Mouse (Mus musculus): ENCODE data around the gene Plin3. TPM values are rescaled to one million over a fixed set of nuclear protein-coding genes. Genes with fewer than 3 reads are reported as not detected.
A peak's percentile ranks its signal among the peaks of the same experiment; 100 is the strongest.

Plin3 gene
- polyA plus RNA-seq (2015; fragmentation: Nextera tagmentation; extraction: Ambion mirVana), result 24.9 and 27.1 TPM in 2 replicates

DNA sequence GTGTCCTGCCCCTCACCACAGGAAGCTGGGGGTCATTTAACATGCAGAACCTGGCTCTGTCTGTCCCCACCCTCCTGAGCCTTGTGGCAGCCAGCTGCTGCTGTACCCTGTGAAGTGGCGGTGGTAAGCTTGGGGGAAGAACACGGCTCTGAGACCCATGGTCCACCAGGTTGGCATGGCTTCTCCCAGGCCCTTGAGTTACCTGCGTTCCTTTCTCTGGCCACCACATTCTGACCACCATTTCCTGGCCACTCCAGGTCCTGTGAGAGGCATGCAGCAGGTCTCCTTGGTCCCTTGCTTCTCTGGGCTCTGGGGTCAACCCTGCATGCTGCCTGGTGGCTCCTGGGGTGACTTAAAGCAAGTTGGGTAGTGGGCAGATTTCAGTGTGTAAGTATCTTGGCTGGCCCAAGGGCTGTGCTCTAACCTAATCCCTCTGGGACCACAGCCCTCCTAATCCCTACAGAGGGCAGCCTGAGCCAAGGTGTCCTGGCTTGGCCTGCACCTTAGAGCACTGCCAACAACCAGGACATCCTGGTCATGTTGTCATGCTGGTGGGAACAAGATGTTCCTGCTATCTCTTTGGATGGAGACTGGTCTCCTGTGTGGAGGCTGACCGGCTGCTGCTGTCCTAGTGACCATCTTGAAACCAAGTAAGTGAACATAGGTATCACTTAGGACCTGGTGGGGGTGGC, at the start of gene Plin3:
TSS of gene Plin3 (minus strand) at position 343 of the 692 bp plus-strand sequence.
- DNase-seq (no peak), ATAC-seq (ENCODE audit: low read depth) (no peak)
- H3K9me3 ChIP-seq (replicated peaks), result no peaks in the 10 kb centered on the region
- H3K27me3 ChIP-seq, result no peaks in the 10 kb centered on the region
- no peaks in the 10 kb centered on the region for H3K36me3 ChIP-seq
- peak within 1 kb of the TSS; percentile 65; the same call in 1 of the 2 replicates for H3K4me3 ChIP-seq (replicated peaks)
- H3K27ac ChIP-seq, result peak within 1 kb of the TSS; percentile 93
- H3K4me2 ChIP-seq, result peak within 1 kb of the TSS; percentile 84
- H3K4me1 ChIP-seq (replicated peaks), result peaks cover 52% of the 10 kb centered on the region
- H3K9ac ChIP-seq, result peak within 1 kb of the TSS; percentile 74; the same call in 1 of the 2 replicates
- WGBS (ENCODE audit: insufficient replicate concordance), result 82% methylated on average over 4 of the region's 4 CpGs

DNA sequence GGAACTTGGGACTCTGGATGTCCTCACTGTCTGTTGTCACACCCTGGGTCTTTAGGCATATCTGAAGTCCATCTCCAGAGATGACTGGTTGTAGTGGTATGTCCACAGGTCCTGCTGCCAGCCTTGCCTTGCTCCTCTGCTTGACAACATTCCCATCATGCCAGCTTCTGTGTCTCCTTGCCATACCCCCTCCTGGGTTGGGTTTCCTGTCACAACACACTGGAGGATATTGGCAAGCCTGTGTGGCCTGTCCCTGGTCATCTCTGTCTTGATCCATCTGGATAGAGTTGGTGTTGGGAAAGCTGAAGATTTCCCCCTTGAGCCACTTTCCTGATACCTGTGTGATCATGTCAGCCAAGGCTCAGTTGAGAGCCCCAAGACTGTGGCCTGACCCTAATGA, 48.0 kb upstream of the Plin3 start:
- ATAC-seq (ENCODE audit: low read depth) (no peak), DNase-seq (no peak)
- Histone ChIP-seq H3K36me3 (no peaks in the 10 kb centered on the region), H3K27me3 (no peaks in the 10 kb centered on the region), H3K4me2 (no peak overlapping the region), H3K4me3 (replicated peaks) (no peak overlapping the region), H3K9me3 (replicated peaks) (no peaks in the 10 kb centered on the region), H3K9ac (no peak overlapping the region), H3K4me1 (replicated peaks) (peaks cover 68% of the 10 kb centered on the region), H3K27ac (no peak overlapping the region)

DNA sequence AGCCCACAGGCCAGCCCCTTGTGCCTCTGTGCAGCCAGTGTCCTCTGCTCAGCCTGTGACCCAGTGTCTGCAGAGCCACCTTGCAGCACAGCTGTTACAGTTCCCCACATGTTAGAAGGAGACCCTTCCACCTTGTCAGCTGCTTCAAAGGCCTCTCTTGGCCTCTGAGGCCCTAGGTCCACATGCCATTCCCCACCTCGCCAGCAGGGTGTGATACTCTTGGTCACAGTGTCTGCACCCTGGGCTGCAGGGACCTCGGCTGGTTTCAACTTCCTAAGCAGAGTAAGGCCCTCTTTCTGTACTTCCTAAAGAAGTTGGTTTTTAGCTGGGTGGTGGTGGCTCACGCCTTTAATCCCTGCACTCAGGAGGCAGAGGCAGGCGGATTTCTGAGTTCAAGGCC, 46.2 kb upstream of the Plin3 start:
- H3K36me3 ChIP-seq, result no peaks in the 10 kb centered on the region
- H3K4me3 ChIP-seq (replicated peaks), result no peak overlapping the region
- H3K4me1 ChIP-seq (replicated peaks), result peaks cover 57% of the 10 kb centered on the region
- no peak overlapping the region for H3K4me2 ChIP-seq
- H3K27me3 ChIP-seq, result no peaks in the 10 kb centered on the region
- H3K9me3 ChIP-seq (replicated peaks), result no peaks in the 10 kb centered on the region
- ATAC-seq (ENCODE audit: low read depth), result 0 out of 2 replicates have a peak, but pooled peaks have one; percentile 41
- H3K9ac ChIP-seq, result no peak overlapping the region
- 33% methylated on average over 4 of the region's 4 CpGs for WGBS (ENCODE audit: insufficient replicate concordance)
- peak; percentile 35 for DNase-seq
- no peak overlapping the region for H3K27ac ChIP-seq

DNA sequence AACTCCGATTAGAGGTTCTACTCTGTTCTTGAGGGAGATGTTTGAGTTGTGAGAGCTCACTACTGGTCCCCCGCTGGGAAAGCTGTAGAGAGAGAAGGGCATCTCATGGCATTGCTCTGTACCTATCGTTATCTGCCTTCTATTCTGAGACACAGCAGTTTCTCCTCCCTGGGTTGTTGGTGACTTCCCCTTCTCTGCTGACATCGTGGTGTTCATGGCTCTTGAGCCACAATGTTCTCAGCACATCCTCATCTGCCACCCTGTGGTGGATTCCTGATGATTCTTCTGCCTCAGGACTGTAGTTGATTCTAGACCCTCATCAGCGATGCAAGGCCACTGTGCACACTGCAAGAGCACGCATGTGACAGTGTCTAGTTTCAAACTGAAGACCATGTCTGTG, 45.1 kb upstream of the Plin3 start:
- no peaks in the 10 kb centered on the region for H3K27me3 ChIP-seq
- 55% methylated on average over 6 of the region's 6 CpGs for WGBS (ENCODE audit: insufficient replicate concordance)
- no peak overlapping the region for H3K27ac ChIP-seq
- ATAC-seq (ENCODE audit: low read depth) (no peak), DNase-seq (no peak)
- no peak overlapping the region for H3K4me3 ChIP-seq (replicated peaks)
- no peaks in the 10 kb centered on the region for H3K36me3 ChIP-seq
- H3K9ac ChIP-seq, result no peak overlapping the region
- H3K4me2 ChIP-seq, result no peak overlapping the region
- no peaks in the 10 kb centered on the region for H3K9me3 ChIP-seq (replicated peaks)
- H3K4me1 ChIP-seq (replicated peaks), result peaks cover 49% of the 10 kb centered on the region

DNA sequence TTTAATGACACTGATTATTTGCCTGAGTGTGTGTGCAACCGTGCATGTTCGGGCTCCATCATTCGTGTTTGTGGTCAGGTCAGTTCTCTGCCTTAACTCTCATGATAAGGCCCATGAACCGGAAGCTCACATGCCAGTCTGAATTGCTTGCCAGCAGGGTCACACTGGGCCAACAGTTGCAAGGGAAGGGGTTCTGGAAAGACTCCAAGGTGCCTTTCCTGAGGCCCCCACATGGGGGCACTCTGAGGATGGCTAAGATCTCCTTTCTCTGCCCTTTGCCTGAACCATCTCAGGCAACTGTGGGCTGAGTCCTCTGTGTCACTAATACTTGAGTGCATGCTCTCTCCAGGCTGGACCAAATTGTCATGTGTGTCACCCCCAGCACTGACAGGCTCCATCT, 44.5 kb upstream of the Plin3 start:
- WGBS (ENCODE audit: insufficient replicate concordance), result 27% methylated on average over 4 of the region's 4 CpGs
- 0 out of 2 replicates have a peak, but pooled peaks have one; percentile 16 for ATAC-seq (ENCODE audit: low read depth)
- H3K9ac ChIP-seq, result no peak overlapping the region

DNA sequence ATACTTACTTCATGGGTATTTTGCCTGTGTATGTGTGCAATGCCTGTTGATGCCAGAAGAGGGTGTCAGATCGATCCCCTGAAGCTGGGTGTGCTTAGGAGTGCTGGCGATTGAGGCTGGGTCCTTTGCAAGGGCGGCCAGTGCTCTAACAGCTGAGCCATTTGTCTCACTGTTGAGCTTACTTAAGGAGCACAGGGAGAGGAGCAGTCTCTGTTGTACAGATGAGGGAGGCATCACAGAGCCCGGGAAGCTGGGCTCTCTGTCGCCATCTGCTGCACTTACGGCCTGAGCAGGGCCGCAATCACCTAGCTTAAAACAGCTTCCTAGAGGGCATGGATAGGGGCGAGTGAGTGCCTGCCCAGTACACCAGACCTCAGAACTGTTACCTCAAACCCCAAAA, 40.3 kb upstream of the Plin3 start:
- DNase-seq (no peak), ATAC-seq (ENCODE audit: low read depth) (no peak)
- Histone ChIP-seq H3K4me1 (replicated peaks) (peaks cover 48% of the 10 kb centered on the region), H3K4me2 (no peak overlapping the region), H3K9ac (no peak overlapping the region), H3K4me3 (replicated peaks) (no peak overlapping the region), H3K36me3 (no peaks in the 10 kb centered on the region), H3K27ac (no peak overlapping the region), H3K27me3 (no peaks in the 10 kb centered on the region), H3K9me3 (replicated peaks) (no peaks in the 10 kb centered on the region)
- 56% methylated on average over 8 of the region's 8 CpGs for WGBS (ENCODE audit: insufficient replicate concordance)

More for the DNA sequence above, 44.5 kb upstream of the Plin3 start:
- no peaks in the 10 kb centered on the region for H3K27me3 ChIP-seq
- no peak overlapping the region for H3K4me3 ChIP-seq (replicated peaks)
- no peak overlapping the region for H3K27ac ChIP-seq
- H3K36me3 ChIP-seq, result no peaks in the 10 kb centered on the region
- peak; percentile 47 for DNase-seq
- H3K9me3 ChIP-seq (replicated peaks), result no peaks in the 10 kb centered on the region
- H3K4me2 ChIP-seq, result no peak overlapping the region
- H3K4me1 ChIP-seq (replicated peaks), result peaks cover 44% of the 10 kb centered on the region

DNA sequence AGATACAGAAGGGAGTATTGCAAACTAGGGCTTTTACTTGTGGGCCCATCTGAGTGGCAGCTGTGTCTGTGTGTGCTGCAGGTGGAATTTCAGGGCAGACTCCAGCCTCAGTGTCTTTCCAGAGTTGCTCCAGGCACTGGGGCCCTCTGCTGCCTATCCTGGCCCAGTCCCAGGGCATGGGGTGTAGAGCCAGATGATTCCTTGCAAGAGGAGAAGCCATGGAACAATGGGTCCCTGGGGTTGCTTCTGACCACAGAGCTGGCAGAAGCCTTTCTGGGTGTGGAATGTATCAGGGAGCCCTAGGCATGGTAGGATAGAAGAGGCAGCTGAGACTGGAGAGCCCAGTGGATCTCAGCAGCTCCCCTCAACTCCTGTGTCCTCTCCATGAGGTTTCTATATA, 38.6 kb upstream of the Plin3 start:
- H3K4me1 ChIP-seq (replicated peaks), result peaks cover 56% of the 10 kb centered on the region
- H3K27me3 ChIP-seq, result no peaks in the 10 kb centered on the region
- no peaks in the 10 kb centered on the region for H3K9me3 ChIP-seq (replicated peaks)
- H3K4me3 ChIP-seq (replicated peaks), result no peak overlapping the region
- ATAC-seq (ENCODE audit: low read depth) (no peak), DNase-seq (no peak)
- no peak overlapping the region for H3K4me2 ChIP-seq
- H3K9ac ChIP-seq, result no peak overlapping the region
- H3K36me3 ChIP-seq, result no peaks in the 10 kb centered on the region
- H3K27ac ChIP-seq, result no peak overlapping the region

DNA sequence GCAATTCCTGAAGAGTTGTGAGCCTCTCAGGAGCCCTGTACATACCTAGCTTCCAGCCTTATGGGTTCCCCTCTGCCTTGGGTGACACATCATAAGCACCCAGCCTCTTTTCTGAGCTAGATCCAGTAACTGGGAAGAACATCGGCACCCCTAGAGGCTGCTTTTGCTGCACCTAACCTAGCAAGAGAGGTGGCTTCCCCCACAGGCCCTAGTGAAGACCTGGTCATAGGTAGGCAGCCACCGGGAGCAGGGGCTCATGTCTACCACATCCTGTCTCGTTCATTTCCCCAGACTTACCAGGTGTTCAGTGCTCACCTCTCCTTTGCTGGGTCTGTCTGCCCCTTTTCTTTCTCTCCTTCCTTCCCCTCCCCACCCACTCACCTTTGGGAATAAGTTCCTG, 37.7 kb upstream of the Plin3 start:
- no peak for DNase-seq
- Histone ChIP-seq H3K36me3 (no peaks in the 10 kb centered on the region), H3K4me3 (replicated peaks) (no peak overlapping the region), H3K9me3 (replicated peaks) (no peaks in the 10 kb centered on the region), H3K9ac (no peak overlapping the region), H3K4me2 (no peak overlapping the region), H3K4me1 (replicated peaks) (peaks cover 52% of the 10 kb centered on the region), H3K27ac (no peak overlapping the region), H3K27me3 (no peaks in the 10 kb centered on the region)
- no peak for ATAC-seq (ENCODE audit: low read depth)
- 72% methylated on average over 3 of the region's 3 CpGs for WGBS (ENCODE audit: insufficient replicate concordance)

DNA sequence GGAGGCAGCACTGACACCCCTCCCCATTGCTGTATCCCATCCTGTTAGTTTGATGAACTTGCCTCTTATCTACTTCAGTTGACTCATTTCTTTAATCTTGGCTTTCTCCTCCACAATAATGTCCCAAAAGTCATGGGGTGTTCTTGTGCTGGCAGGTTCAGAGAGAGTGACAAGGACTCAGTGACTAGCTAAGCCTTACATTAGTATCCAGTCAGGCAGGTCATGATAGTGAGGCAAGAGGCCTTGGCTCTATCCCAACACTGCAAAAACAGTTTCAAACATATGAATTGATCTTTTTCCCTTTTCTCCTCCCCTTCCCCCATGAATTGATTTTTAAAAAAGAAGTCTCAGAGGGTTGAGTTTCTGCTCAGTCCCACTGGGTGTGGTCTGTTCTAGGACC, 36.6 kb upstream of the Plin3 start:
- DNase-seq (no peak), ATAC-seq (ENCODE audit: low read depth) (no peak)
- peaks cover 60% of the 10 kb centered on the region for H3K4me1 ChIP-seq (replicated peaks)
- no peak overlapping the region for H3K4me2 ChIP-seq
- H3K9me3 ChIP-seq (replicated peaks), result no peaks in the 10 kb centered on the region
- no peak overlapping the region for H3K4me3 ChIP-seq (replicated peaks)
- no peak overlapping the region for H3K27ac ChIP-seq
- H3K36me3 ChIP-seq, result peaks cover 3% of the 10 kb centered on the region; the same call in 1 of the 2 replicates
- no peaks in the 10 kb centered on the region for H3K27me3 ChIP-seq
- H3K9ac ChIP-seq, result no peak overlapping the region

DNA sequence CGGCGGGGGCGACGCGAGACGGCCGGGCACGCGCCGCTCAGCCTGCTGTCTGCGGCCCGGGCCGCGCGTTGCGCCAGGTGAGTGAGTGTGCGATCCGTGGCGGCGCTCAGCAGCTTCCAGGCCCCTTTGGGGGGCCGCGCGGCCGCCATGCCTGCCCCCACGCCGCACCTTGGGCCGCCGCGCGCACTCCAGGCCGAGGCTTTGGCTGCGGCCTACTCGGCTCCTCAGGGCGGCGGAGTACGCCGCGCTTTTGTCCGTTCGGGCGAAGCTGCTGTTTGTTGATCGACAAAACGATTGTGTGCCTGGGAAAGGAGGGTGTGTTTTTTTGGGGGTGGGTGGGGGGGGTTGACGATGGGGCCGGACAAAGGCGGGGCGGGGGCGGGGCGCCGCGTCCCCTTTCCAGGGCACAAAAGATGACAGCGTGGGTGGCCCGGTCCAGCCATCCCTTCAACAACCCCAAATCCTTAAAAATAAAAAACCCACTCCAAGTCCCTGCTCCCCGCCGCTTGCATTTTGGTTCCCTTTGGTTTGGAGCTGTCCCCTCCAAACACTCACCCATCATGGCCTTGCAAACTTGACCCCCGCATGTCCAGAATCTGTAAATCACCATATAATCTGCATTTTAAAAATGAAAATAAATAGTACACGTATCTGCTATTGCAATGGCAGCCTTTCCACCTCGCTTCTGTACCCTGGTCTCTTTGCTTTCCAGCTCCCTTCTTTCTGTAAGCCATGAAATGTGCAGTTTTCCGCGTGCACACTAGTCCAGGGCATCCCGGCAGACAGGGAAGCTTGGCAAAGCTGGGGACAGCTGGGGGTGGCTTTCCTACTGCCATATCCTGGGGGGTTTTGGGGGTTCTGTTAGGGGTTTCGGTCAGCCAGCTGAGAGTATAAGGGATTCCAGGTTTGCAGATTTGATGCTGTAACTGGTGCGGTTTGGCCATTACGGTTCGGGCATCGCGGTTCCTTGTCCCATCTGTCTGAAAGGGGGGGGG, 33.8 kb upstream of the Plin3 start:
- H3K36me3 ChIP-seq, result peaks cover 28% of the 10 kb centered on the region
- H3K27me3 ChIP-seq, result no peaks in the 10 kb centered on the region
- 4% methylated on average over 67 of the region's 67 CpGs for WGBS (ENCODE audit: insufficient replicate concordance)
- H3K4me2 ChIP-seq, result peak overlapping the region; percentile 99
- H3K9ac ChIP-seq, result peak overlapping the region; percentile 93
- peak overlapping the region; percentile 81 for H3K4me3 ChIP-seq (replicated peaks)
- H3K27ac ChIP-seq, result peak overlapping the region; percentile 95
- ATAC-seq (ENCODE audit: low read depth), result peak; percentile 43
- H3K9me3 ChIP-seq (replicated peaks), result no peaks in the 10 kb centered on the region
- DNase-seq, result no peak
- H3K4me1 ChIP-seq (replicated peaks), result peaks cover 52% of the 10 kb centered on the region

DNA sequence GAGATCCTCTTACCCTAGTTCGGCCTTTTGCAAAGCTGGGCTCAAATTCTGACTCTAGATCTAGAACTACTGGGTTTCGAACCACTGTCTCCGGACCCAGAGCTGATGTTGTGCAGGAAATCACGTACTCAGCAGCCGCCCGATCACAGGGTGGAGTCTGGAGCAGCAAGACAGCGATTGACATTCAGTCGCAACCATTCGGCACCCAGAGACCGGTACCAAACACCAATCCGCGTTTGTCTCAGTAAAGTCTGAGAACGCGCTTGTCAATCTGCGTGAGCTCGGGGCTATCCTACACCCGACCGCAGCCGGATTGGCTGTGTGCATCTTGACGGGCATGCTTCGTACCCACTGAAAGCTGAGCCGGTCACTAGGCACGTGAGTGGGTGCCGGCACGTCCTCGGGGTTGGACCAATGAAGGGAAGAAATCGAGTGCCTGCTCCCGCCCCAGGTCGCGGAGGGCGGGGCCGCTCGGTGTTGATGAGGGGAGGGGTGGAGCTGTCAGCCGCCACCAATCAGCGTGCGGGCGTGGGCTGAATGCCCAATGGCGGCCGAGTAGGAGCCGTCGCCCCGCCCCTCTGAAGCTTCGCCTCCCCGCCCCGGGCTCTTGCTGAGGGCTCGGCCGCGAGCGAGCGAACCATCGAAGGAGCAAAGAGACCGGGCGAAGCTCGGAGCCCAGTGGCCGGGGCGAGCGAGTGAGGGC, 32.9 kb upstream of the Plin3 start, which contains the start of gene Kdm4b:
TSS of gene Kdm4b (plus strand) at position 613 of the 703 bp plus-strand sequence.
- ATAC-seq (ENCODE audit: low read depth), result peak; percentile 97
- DNase-seq, result peak; percentile 99
- H3K4me3 ChIP-seq (replicated peaks), result peak within 1 kb of the TSS; percentile 81
- no peaks in the 10 kb centered on the region for H3K9me3 ChIP-seq (replicated peaks)
- peak within 1 kb of the TSS; percentile 95 for H3K27ac ChIP-seq
- peaks cover 36% of the 10 kb centered on the region for H3K36me3 ChIP-seq
- H3K4me2 ChIP-seq, result peak within 1 kb of the TSS; percentile 99
- under 1% methylated on average over 57 of the region's 57 CpGs for WGBS (ENCODE audit: insufficient replicate concordance)
- H3K27me3 ChIP-seq, result no peaks in the 10 kb centered on the region
- H3K9ac ChIP-seq, result peak within 1 kb of the TSS; percentile 93
- H3K4me1 ChIP-seq (replicated peaks), result peaks cover 52% of the 10 kb centered on the region

All from liver, embryonic 13.5 days (tissue).